Mouse (Mus musculus) bone marrow macrophage, adult 2 months (primary cell): ENCODE results near the gene Chd6.

Experiments
- CTCF ChIP-seq: IDR thresholded peaks from 2 replicates; pipeline ENCODE4 v1.5.1; 2012; ENCODE audit warnings: low read depth, mild to moderate bottlenecking, low read length, moderate library complexity
- POLR2A ChIP-seq: IDR thresholded peaks from 2 replicates; pipeline ENCODE4 v1.6.1; 2012; ENCODE audit warnings: mild to moderate bottlenecking, low read depth, low read length, borderline replicate concordance

- no peak for TF ChIP-seq CTCF
- no peak for TF ChIP-seq POLR2A
These were observed 150.1 kb downstream of the Chd6 start for GRCm38 (mm10) chr2:160958737-160959136.
